In genomic region chr9:51974871-51975270, GRCm38 (mm10) we compare ENCODE assay signal across 27 mouse cellular contexts.
"Had no signal": no experiment of that assay in that cellular context is flagged by ENCODE, and none has a peak within 500 bp of the region (broad histone marks: within the 10 kb centered on the region; RNA-seq: fewer than 3 reads in every experiment).

No protein-coding gene starts in this region.

- H3K4me1 ChIP-seq: embryonic facial prominence, embryonic 10.5 days; embryonic facial prominence, embryonic 12.5 days; embryonic facial prominence, embryonic 13.5 days; embryonic facial prominence, embryonic 15.5 days; forebrain, embryonic 10.5 days; forebrain, embryonic 12.5 days; forebrain, embryonic 13.5 days; forebrain, embryonic 15.5 days had no signal

- H3K4me3 ChIP-seq: embryonic facial prominence, embryonic 10.5 days; embryonic facial prominence, embryonic 12.5 days; embryonic facial prominence, embryonic 13.5 days; embryonic facial prominence, embryonic 15.5 days; erythroblast, embryonic 14.5 days; forebrain, embryonic 10.5 days; forebrain, embryonic 12.5 days; forebrain, embryonic 13.5 days; forebrain, embryonic 15.5 days; gastrocnemius, adult 2 months; heart, adult 2 months had no signal

- H3K27ac ChIP-seq: embryonic facial prominence, embryonic 10.5 days; embryonic facial prominence, embryonic 12.5 days; embryonic facial prominence, embryonic 13.5 days; embryonic facial prominence, embryonic 15.5 days; forebrain, embryonic 10.5 days; forebrain, embryonic 12.5 days; forebrain, embryonic 13.5 days; forebrain, embryonic 15.5 days; gastrocnemius, adult 2 months; heart, adult 2 months had no signal

- ATAC-seq: forebrain, embryonic 13.5 days; forebrain, embryonic 14.5 days; forebrain, embryonic 15.5 days; forebrain, embryonic 16.5 days; forebrain, postnatal 0 days had no signal

- H3K9me3 ChIP-seq: embryonic facial prominence, embryonic 10.5 days; embryonic facial prominence, embryonic 12.5 days; embryonic facial prominence, embryonic 13.5 days; embryonic facial prominence, embryonic 15.5 days; forebrain, embryonic 10.5 days; forebrain, embryonic 12.5 days; forebrain, embryonic 13.5 days; forebrain, embryonic 15.5 days had no signal

- DNase-seq: cerebellum, adult 9-10 months; cerebellum, adult 9-11 months; cerebellum, postnatal 10 days; cerebellum, postnatal 14 days; cerebellum, postnatal 25 days; cerebellum, postnatal 36 days; embryo, embryonic 11 days; forebrain, postnatal 0 days; gastrocnemius, adult 2 months; gastrocnemius, postnatal 10 days; gastrocnemius, postnatal 14 days; gastrocnemius, postnatal 25 days; gastrocnemius, postnatal 36 days; heart, adult 11 months; heart, adult 18-20 months; heart, adult 2 months had no signal

- H3K27me3 ChIP-seq: embryonic facial prominence, embryonic 12.5 days; embryonic facial prominence, embryonic 13.5 days; embryonic facial prominence, embryonic 15.5 days; forebrain, embryonic 12.5 days; forebrain, embryonic 13.5 days; forebrain, embryonic 15.5 days had no signal

- H3K4me2 ChIP-seq: embryonic facial prominence, embryonic 12.5 days; embryonic facial prominence, embryonic 13.5 days; embryonic facial prominence, embryonic 15.5 days; forebrain, embryonic 12.5 days; forebrain, embryonic 13.5 days; forebrain, embryonic 15.5 days had no signal

- H3K36me3 ChIP-seq: embryonic facial prominence, embryonic 10.5 days; embryonic facial prominence, embryonic 12.5 days; embryonic facial prominence, embryonic 13.5 days; embryonic facial prominence, embryonic 15.5 days; forebrain, embryonic 10.5 days; forebrain, embryonic 12.5 days; forebrain, embryonic 15.5 days had no signal

- H3K9ac ChIP-seq: embryonic facial prominence, embryonic 12.5 days; embryonic facial prominence, embryonic 13.5 days; embryonic facial prominence, embryonic 15.5 days; forebrain, embryonic 12.5 days; forebrain, embryonic 13.5 days; forebrain, embryonic 15.5 days; forebrain, postnatal 0 days had no signal
